Mouse (Mus musculus): Measurements from ENCODE around the gene Zfp36l1. TPM values are rescaled to one million over a fixed set of nuclear protein-coding genes. Genes with fewer than 3 reads are reported as not detected.
"Not testable (repeated sequence)": the region's sequence is repeated elsewhere in the genome, so short reads cannot be mapped to it uniquely, and the experiment has no call there.

Gene Zfp36l1
- polyA plus RNA-seq, 1 experiment from 2014 or later: 164 TPM

DNA sequence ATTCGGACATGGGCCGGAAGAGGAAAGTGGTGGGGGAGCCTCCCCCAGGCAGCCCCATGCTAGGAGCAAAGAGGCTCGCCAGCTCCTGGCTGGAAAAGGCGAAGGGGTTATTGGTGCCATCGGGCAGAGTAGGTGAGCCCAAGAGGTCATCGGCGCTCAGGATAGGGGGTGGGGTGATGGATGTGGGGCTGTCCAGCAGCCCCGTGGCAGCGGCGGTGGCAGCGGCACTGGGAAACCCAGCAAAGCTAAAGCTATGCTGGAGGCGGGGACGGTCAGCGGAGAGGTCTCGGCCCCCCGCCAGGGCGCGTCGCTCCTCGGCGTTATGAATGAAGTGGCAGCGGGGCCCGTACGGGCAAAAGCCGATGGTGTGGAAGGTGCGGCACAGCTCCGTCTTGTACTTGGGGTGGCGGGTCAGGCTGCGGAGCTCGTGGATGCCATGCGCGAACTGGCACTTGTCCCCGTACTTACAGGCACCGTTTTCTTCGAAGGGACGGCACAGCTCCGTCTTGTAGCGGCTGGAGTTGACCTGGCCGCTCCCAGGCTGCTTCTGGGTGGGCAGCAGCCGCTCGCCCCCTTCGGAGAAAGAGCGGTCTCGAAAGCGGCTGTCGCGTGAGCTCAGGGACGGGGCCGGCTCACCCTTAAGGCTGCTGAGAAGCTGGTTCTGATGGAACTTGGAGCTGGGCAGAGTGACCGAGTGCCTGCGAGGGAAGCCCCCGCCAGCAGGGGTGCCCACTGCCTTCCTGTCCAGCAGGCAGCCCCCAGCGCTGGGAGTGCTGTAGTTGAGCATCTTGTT, 2.9 kb downstream of the Zfp36l1 start:
- H3K36me3 ChIP-seq (ENCODE audit: control insufficient read depth, insufficient read depth, low read length): peaks cover 9% of the 10 kb centered on the region
- H3K9me3 ChIP-seq (ENCODE audit: control insufficient read depth, low read length): no peaks in the 10 kb centered on the region
- WGBS: under 1% methylated on average over 50 of the region's 53 CpGs
- H3K4me1 ChIP-seq (replicated peaks; ENCODE audit: control insufficient read depth, insufficient read depth, low read length): peaks cover 8% of the 10 kb centered on the region; the same call in 1 of the 2 replicates
- H3K27me3 ChIP-seq (ENCODE audit: control insufficient read depth, insufficient read depth, low read length): no peaks in the 10 kb centered on the region
- H3K27ac ChIP-seq (ENCODE audit: low read depth, low read length): peak overlapping the region; percentile 98
- H3K4me2 ChIP-seq (ENCODE audit: low read depth, low read length, severe bottlenecking): peak overlapping the region; percentile 98
- no peak for ATAC-seq (replicated peaks; ENCODE audit: low FRiP score)
- peak overlapping the region; percentile 89 for H3K4me3 ChIP-seq (ENCODE audit: low read depth, low read length)
- peak overlapping the region; percentile 98 for H3K9ac ChIP-seq (ENCODE audit: low read length)
- DNase-seq (ENCODE audit: low spot score): peak; percentile 76

- peak; percentile 95 for DNase-seq (ENCODE audit: low spot score)
- WGBS: 7% methylated on average over 11 of the region's 11 CpGs
- Histone ChIP-seq H3K4me2 (ENCODE audit: low read depth, low read length, severe bottlenecking) (peak overlapping the region; percentile 98), H3K4me3 (ENCODE audit: low read depth, low read length) (peak overlapping the region; percentile 89), H3K27ac (ENCODE audit: low read depth, low read length) (peak overlapping the region; percentile 98), H3K9ac (ENCODE audit: low read length) (peak overlapping the region; percentile 98)
- not testable (repeated sequence) for H3K9me3 ChIP-seq (ENCODE audit: control insufficient read depth, low read length); H3K27me3 ChIP-seq (ENCODE audit: control insufficient read depth, insufficient read depth, low read length); H3K4me1 ChIP-seq (replicated peaks; ENCODE audit: control insufficient read depth, insufficient read depth, low read length); H3K36me3 ChIP-seq (ENCODE audit: control insufficient read depth, insufficient read depth, low read length)
- ATAC-seq (replicated peaks; ENCODE audit: low FRiP score): peak; percentile 4; the same call in 1 of the 2 replicates
These were observed 3.7 kb downstream of the Zfp36l1 start for GRCm38 (mm10) chr12:80108896-80109668.

DNA sequence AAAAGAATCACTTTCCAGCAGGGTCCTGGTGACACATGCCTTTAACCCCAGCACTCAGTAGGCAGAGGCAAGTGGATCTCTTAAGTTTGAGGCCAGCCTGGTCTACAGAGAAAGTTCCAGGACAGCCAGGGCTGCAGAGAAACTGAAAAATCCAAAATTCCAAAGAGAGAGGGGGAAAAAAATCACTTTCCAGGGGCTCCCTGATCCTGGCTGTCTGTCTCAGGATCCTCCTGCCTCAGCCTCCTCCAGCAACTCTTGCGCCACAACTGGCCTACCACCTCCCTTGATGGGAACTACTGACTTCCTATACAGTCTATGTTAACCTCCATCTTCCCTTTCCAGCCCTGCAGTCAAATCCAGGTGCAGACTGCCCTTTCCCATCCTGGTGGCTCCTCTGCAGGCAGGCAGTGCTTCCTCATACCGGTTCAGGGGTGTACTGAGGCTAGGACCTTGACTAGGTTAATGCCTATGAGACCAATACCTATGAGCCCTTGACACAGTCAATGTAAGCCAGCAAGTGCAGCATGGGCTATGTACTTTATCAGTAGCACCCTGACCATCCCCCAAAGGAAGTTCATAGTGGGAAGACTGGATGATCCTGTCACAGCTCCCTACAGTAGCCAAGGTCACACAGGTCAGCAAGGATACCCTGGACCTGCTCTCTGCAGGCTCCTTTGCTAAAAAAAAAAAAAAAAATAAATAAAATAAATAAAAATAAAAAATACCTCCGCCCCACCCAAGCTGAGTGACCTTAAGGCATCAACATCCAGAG, 5.7 kb downstream of the Zfp36l1 start:
- 85% methylated on average over 3 of the region's 3 CpGs for WGBS
- no peak for DNase-seq (ENCODE audit: low spot score)

DNA sequence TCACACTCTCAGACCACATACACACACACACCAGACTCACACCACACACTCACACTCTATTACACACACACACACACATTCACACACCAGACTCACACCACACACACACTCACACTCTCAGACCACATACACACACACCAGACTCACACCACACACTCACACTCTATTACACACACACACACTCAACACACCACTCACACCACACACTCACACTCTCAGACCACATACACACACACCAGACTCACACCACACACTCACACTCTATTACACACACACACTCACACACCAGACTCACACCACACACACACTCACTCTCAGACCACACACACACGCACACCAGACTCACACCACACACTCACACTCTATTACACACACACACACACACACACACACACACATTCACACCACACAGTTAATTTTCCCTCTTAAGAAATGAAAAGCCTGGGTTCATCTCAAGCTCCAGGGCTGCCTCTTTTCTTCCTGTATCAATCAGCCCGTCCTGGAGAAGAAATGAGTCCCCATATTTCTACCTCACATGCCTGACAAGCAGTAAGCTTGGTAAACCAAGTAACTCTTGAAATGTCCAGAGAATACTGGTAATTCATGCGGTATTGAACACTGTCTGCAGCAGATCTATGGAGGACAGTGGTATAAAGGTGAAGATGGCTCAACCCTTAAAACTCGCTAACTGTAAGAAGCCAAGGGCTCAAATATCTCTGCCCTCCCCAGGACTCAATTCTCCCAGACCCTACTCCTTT, 6.5 kb downstream of the Zfp36l1 start:
- Histone ChIP-seq H3K27me3 (ENCODE audit: control insufficient read depth, insufficient read depth, low read length) (no peaks in the 10 kb centered on the region), H3K9me3 (ENCODE audit: control insufficient read depth, low read length) (no peaks in the 10 kb centered on the region), H3K9ac (ENCODE audit: low read length) (no peak overlapping the region), H3K36me3 (ENCODE audit: control insufficient read depth, insufficient read depth, low read length) (peaks cover 9% of the 10 kb centered on the region), H3K4me1 (replicated peaks; ENCODE audit: control insufficient read depth, insufficient read depth, low read length) (no peaks in the 10 kb centered on the region), H3K27ac (ENCODE audit: low read depth, low read length) (no peak overlapping the region), H3K4me2 (ENCODE audit: low read depth, low read length, severe bottlenecking) (no peak overlapping the region), H3K4me3 (ENCODE audit: low read depth, low read length) (no peak overlapping the region)
- ATAC-seq (replicated peaks; ENCODE audit: low FRiP score) (no peak), DNase-seq (ENCODE audit: low spot score) (no peak)
- 80% methylated on average over 4 of the region's 4 CpGs for WGBS

More for the DNA sequence above, 5.7 kb downstream of the Zfp36l1 start:
- H3K9me3 ChIP-seq (ENCODE audit: control insufficient read depth, low read length): no peaks in the 10 kb centered on the region
- no peak overlapping the region for H3K27ac ChIP-seq (ENCODE audit: low read depth, low read length)
- no peak overlapping the region for H3K4me2 ChIP-seq (ENCODE audit: low read depth, low read length, severe bottlenecking)
- peaks cover 9% of the 10 kb centered on the region for H3K36me3 ChIP-seq (ENCODE audit: control insufficient read depth, insufficient read depth, low read length)
- no peaks in the 10 kb centered on the region for H3K4me1 ChIP-seq (replicated peaks; ENCODE audit: control insufficient read depth, insufficient read depth, low read length)
- H3K4me3 ChIP-seq (ENCODE audit: low read depth, low read length): no peak overlapping the region
- ATAC-seq (replicated peaks; ENCODE audit: low FRiP score): peak; percentile 6
- H3K27me3 ChIP-seq (ENCODE audit: control insufficient read depth, insufficient read depth, low read length): no peaks in the 10 kb centered on the region
- no peak overlapping the region for H3K9ac ChIP-seq (ENCODE audit: low read length)

GRCm38 (mm10) chr12:80103521-80103973, 9.3 kb downstream of the Zfp36l1 start:
- Histone ChIP-seq H3K27me3 (ENCODE audit: control insufficient read depth, insufficient read depth, low read length) (no peaks in the 10 kb centered on the region), H3K27ac (ENCODE audit: low read depth, low read length) (no peak overlapping the region), H3K9me3 (ENCODE audit: control insufficient read depth, low read length) (no peaks in the 10 kb centered on the region), H3K4me2 (ENCODE audit: low read depth, low read length, severe bottlenecking) (no peak overlapping the region), H3K4me3 (ENCODE audit: low read depth, low read length) (no peak overlapping the region), H3K4me1 (replicated peaks; ENCODE audit: control insufficient read depth, insufficient read depth, low read length) (no peaks in the 10 kb centered on the region), H3K9ac (ENCODE audit: low read length) (no peak overlapping the region), H3K36me3 (ENCODE audit: control insufficient read depth, insufficient read depth, low read length) (peaks cover 3% of the 10 kb centered on the region; the same call in 1 of the 2 replicates)
- DNase-seq (ENCODE audit: low spot score): no peak
- WGBS: 65% methylated on average over 4 of the region's 5 CpGs
- ATAC-seq (replicated peaks; ENCODE audit: low FRiP score): no peak

DNA sequence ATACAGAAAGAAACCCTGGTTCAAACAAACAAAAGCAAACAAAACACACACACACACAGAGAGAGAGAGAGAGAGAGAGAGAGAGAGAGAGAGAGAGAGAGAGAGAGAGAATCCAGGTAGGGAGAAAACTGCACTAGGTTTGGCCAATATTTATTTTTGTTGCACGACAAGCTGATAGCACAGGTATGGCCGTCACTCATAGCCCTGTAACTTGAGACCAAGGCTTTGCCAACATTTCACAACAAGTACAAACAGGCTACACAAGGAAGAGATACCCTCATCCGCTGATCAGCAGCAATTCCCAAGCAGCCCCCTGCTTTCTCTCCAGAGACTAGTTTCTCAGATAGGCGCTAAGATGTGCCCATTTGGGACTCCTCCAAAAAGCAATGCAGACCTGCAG, 9.7 kb downstream of the Zfp36l1 start:
- ATAC-seq (replicated peaks; ENCODE audit: low FRiP score): no peak
- no peak overlapping the region for H3K9ac ChIP-seq (ENCODE audit: low read length)
- H3K9me3 ChIP-seq (ENCODE audit: control insufficient read depth, low read length): no peaks in the 10 kb centered on the region
- DNase-seq (ENCODE audit: low spot score): no peak
- no peaks in the 10 kb centered on the region for H3K4me1 ChIP-seq (replicated peaks; ENCODE audit: control insufficient read depth, insufficient read depth, low read length)
- H3K27ac ChIP-seq (ENCODE audit: low read depth, low read length): no peak overlapping the region
- H3K36me3 ChIP-seq (ENCODE audit: control insufficient read depth, insufficient read depth, low read length): peaks cover 3% of the 10 kb centered on the region; the same call in 1 of the 2 replicates
- H3K4me2 ChIP-seq (ENCODE audit: low read depth, low read length, severe bottlenecking): no peak overlapping the region
- H3K4me3 ChIP-seq (ENCODE audit: low read depth, low read length): no peak overlapping the region
- no peaks in the 10 kb centered on the region for H3K27me3 ChIP-seq (ENCODE audit: control insufficient read depth, insufficient read depth, low read length)
- WGBS: 76% methylated on average over 4 of the region's 4 CpGs

DNA sequence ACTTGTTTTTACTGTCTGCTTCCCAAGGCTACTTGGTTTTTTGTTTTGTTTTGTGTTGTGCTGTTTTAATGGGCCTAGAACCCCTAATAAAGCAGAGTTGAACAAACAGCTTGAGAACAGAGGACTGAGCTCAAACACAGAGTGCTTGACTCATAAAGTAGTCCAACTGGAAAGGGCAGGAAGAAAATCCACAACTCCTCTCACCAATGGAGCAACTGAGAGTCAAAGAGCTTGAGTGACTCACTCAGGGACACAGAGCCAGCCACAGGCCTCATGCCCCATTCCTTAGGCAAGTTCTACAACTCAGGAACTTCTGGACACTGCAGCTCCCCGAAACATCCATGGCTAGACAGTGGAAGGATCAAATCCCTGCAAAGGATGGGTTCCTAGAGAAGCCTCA, 14.0 kb downstream of the Zfp36l1 start:
- Histone ChIP-seq H3K9me3 (ENCODE audit: control insufficient read depth, low read length) (no peaks in the 10 kb centered on the region), H3K27ac (ENCODE audit: low read depth, low read length) (no peak overlapping the region), H3K4me1 (replicated peaks; ENCODE audit: control insufficient read depth, insufficient read depth, low read length) (no peaks in the 10 kb centered on the region), H3K4me2 (ENCODE audit: low read depth, low read length, severe bottlenecking) (no peak overlapping the region), H3K36me3 (ENCODE audit: control insufficient read depth, insufficient read depth, low read length) (no peaks in the 10 kb centered on the region), H3K27me3 (ENCODE audit: control insufficient read depth, insufficient read depth, low read length) (no peaks in the 10 kb centered on the region), H3K4me3 (ENCODE audit: low read depth, low read length) (no peak overlapping the region), H3K9ac (ENCODE audit: low read length) (no peak overlapping the region)
- ATAC-seq (replicated peaks; ENCODE audit: low FRiP score) (no peak), DNase-seq (ENCODE audit: low spot score) (no peak)
- 97% methylated on average over 1 of the region's 1 CpGs for WGBS

- Histone ChIP-seq H3K4me3 (ENCODE audit: low read depth, low read length) (no peak overlapping the region), H3K4me1 (replicated peaks; ENCODE audit: control insufficient read depth, insufficient read depth, low read length) (no peaks in the 10 kb centered on the region), H3K27me3 (ENCODE audit: control insufficient read depth, insufficient read depth, low read length) (no peaks in the 10 kb centered on the region), H3K9ac (ENCODE audit: low read length) (no peak overlapping the region), H3K27ac (ENCODE audit: low read depth, low read length) (no peak overlapping the region), H3K4me2 (ENCODE audit: low read depth, low read length, severe bottlenecking) (no peak overlapping the region), H3K36me3 (ENCODE audit: control insufficient read depth, insufficient read depth, low read length) (no peaks in the 10 kb centered on the region), H3K9me3 (ENCODE audit: control insufficient read depth, low read length) (no peaks in the 10 kb centered on the region)
- 87% methylated on average over 6 of the region's 6 CpGs for WGBS
- ATAC-seq (replicated peaks; ENCODE audit: low FRiP score) (no peak), DNase-seq (ENCODE audit: low spot score) (no peak)
These were observed 16.1 kb downstream of the Zfp36l1 start for GRCm38 (mm10) chr12:80096734-80097133.

Data from forebrain, embryonic 11.5 days (tissue).